Mouse (Mus musculus) CD4-positive, CD25-positive, alpha-beta regulatory T cell (primary cell): Measurements from ENCODE around the gene Casp8. TPM values are rescaled to one million over a fixed set of nuclear protein-coding genes. Genes with fewer than 3 reads are reported as not detected.

Experiments used
- polyA plus RNA-seq: library from polyadenylated mRNA; unstranded; fragments of 100-300 nt; shearing (Covaris generic); gene quantifications from one replicate; pipeline ENCODE4 v1.2.1, GENCODE M21; 2017

Gene Casp8
- 281 TPM for polyA plus RNA-seq

GRCm38 (mm10) chr1:58795291-58796058 lies at the start of gene Casp8:
TSS of gene Casp8 (plus strand) at chr1:58795374.

Other genes with a start within 250 kb of the Casp8 start
- 13.2 TPM for gene Fam126b, start 209.1 kb upstream of the Casp8 start, polyA plus RNA-seq
- 130 TPM for gene Ndufb3, start 209.0 kb upstream of the Casp8 start, polyA plus RNA-seq
- gene Als2cr12, start 99.4 kb upstream of the Casp8 start, polyA plus RNA-seq, result 0.16 TPM
- gene Cflar, start 83.9 kb upstream of the Casp8 start, polyA plus RNA-seq, result 121 TPM
- gene Trak2, start 178.1 kb downstream of the Casp8 start, polyA plus RNA-seq, result 30.0 TPM
- 27.3 TPM for gene Stradb, start 178.1 kb downstream of the Casp8 start, polyA plus RNA-seq